In genomic region chr13:98925486-98926212, GRCm38 (mm10) we compare ENCODE assay signal across 8 mouse cellular contexts. TPM values are rescaled to one million over a fixed set of nuclear protein-coding genes. Genes with fewer than 3 reads are reported as not detected.
DNase-seq lines count a peak whose midpoint lies in the region; ATAC-seq and TF ChIP-seq lines count a peak whose summit lies in the region.

No protein-coding gene starts in this region.

- peak; percentile 59 to 74 for DNase-seq in CD8-positive naive resting alpha-beta T cell, adult 2 months (ENCODE audit: low read depth in 2 of 2, low spot score in 2 of 2)
- peak; percentile 77 for DNase-seq in adrenal gland, adult 2 months
- peak; percentile 68 for DNase-seq in kidney, postnatal 10 days
- DNase-seq in liver, postnatal 0 days: peak; percentile 62
- DNase-seq in neural tube, embryonic 10.5 days (ENCODE audit: extremely low spot score, low spot score): peak; percentile 79
- DNase-seq in stomach, postnatal 0 days (ENCODE audit: low spot score): peak; percentile 63

- H3K9ac ChIP-seq in heart, embryonic 15.5 days: peak overlapping the region; percentile 100
- H3K9ac ChIP-seq in liver, postnatal 0 days (replicated peaks): peak overlapping the region; percentile 93
- H3K9ac ChIP-seq in stomach, postnatal 0 days (ENCODE audit: low read length): peak overlapping the region; percentile 100

- under 1% methylated on average over 66 of the region's 66 CpGs for WGBS in heart, embryonic 15.5 days
- WGBS in liver, postnatal 0 days (ENCODE audit: insufficient replicate concordance): 2% methylated on average over 64 of the region's 66 CpGs
- under 1% methylated on average over 65 of the region's 66 CpGs for WGBS in stomach, postnatal 0 days

- no peaks in the 10 kb centered on the region for H3K27me3 ChIP-seq in heart, embryonic 15.5 days
- H3K27me3 ChIP-seq in liver, postnatal 0 days (ENCODE audit: insufficient read depth, low read length): no peaks in the 10 kb centered on the region
- H3K27me3 ChIP-seq in stomach, postnatal 0 days (ENCODE audit: control insufficient read depth, insufficient read depth, low read length): no peaks in the 10 kb centered on the region

- peak; percentile 60 for ATAC-seq in erythroid progenitor cell, adult 5-6 weeks (replicated peaks; ENCODE audit: low FRiP score, poor library complexity, severe bottlenecking)
- ATAC-seq in heart, embryonic 15.5 days (replicated peaks; ENCODE audit: insufficient number of reproducible peaks, insufficient read depth, low FRiP score, low read depth): peak; percentile 76
- peak; percentile 64 for ATAC-seq in liver, postnatal 0 days
- peak; percentile 61 for ATAC-seq in stomach, postnatal 0 days (ENCODE audit: low FRiP score, low TSS enrichment)

- peak overlapping the region; percentile 74 for H3K4me2 ChIP-seq in heart, embryonic 15.5 days
- peak overlapping the region; percentile 77 for H3K4me2 ChIP-seq in liver, postnatal 0 days (ENCODE audit: low read depth, low read length)
- H3K4me2 ChIP-seq in stomach, postnatal 0 days (replicated peaks; ENCODE audit: low read depth): peak overlapping the region; percentile 78

- H3K4me3 ChIP-seq in heart, embryonic 15.5 days: peak overlapping the region; percentile 99
- peak overlapping the region; percentile 90 for H3K4me3 ChIP-seq in liver, postnatal 0 days (ENCODE audit: low read depth, low read length)
- peak overlapping the region; percentile 100 for H3K4me3 ChIP-seq in stomach, postnatal 0 days (ENCODE audit: low read depth, low read length)

- 0 out of 2 replicates have a peak, but pooled peaks have one; percentile 18 for TF ChIP-seq CTCF in liver, postnatal 0 days (IDR thresholded peaks at IDR 0.05; ENCODE audit: low read depth)
- peak; percentile 37; the same call in 1 of the 2 replicates for TF ChIP-seq CTCF in stomach, postnatal 0 days (IDR thresholded peaks at IDR 0.05; ENCODE audit: low read depth)

- TF ChIP-seq EP300 in liver, postnatal 0 days (IDR thresholded peaks at IDR 0.05; ENCODE audit: low read depth): no peak
- TF ChIP-seq EP300 in stomach, postnatal 0 days (optimal IDR thresholded peaks at IDR 0.05): peak; percentile 37

- H3K4me1 ChIP-seq in heart, embryonic 15.5 days (replicated peaks): peaks cover 21% of the 10 kb centered on the region
- peaks cover 15% of the 10 kb centered on the region for H3K4me1 ChIP-seq in liver, postnatal 0 days (ENCODE audit: insufficient read depth)
- no peaks in the 10 kb centered on the region for H3K4me1 ChIP-seq in stomach, postnatal 0 days (replicated peaks; ENCODE audit: control insufficient read depth, insufficient read depth)

- H3K9me3 ChIP-seq in heart, embryonic 15.5 days (replicated peaks): no peaks in the 10 kb centered on the region
- H3K9me3 ChIP-seq in liver, postnatal 0 days (ENCODE audit: low read length): no peaks in the 10 kb centered on the region
- no peaks in the 10 kb centered on the region for H3K9me3 ChIP-seq in stomach, postnatal 0 days (ENCODE audit: control insufficient read depth, low read length)

- H3K27ac ChIP-seq in heart, embryonic 15.5 days: peak overlapping the region; percentile 98
- peak overlapping the region; percentile 95 for H3K27ac ChIP-seq in liver, postnatal 0 days (ENCODE audit: low read depth)
- H3K27ac ChIP-seq in stomach, postnatal 0 days (replicated peaks): peak overlapping the region; percentile 100

- peaks cover 12% of the 10 kb centered on the region for H3K36me3 ChIP-seq in heart, embryonic 15.5 days
- no peaks in the 10 kb centered on the region; the same call in 1 of the 2 replicates for H3K36me3 ChIP-seq in liver, postnatal 0 days (replicated peaks; ENCODE audit: insufficient read depth, low read length)
- H3K36me3 ChIP-seq in stomach, postnatal 0 days (ENCODE audit: control insufficient read depth, insufficient read depth, low read length): no peaks in the 10 kb centered on the region

RNA-seq across cellular contexts. Expression of gene Tnpo1, which starts 0.5 kb away (rescaled TPM):
- total RNA-seq in adrenal gland, adult 2 months (2021): 100 to 1,000 TPM; 126 to 127 TPM
- polyA plus RNA-seq in adrenal gland, adult 2 months (2012; rRNA removed): 7.4 and 9.6 TPM in 2 replicates
- total RNA-seq in erythroid progenitor cell, adult 5-6 weeks (2015; ENCODE audit: low replicate concordance): 45.3 and 46.9 TPM in 2 replicates
- 33.6 and 38.2 TPM in 2 replicates for total RNA-seq in erythroid progenitor cell, adult 5-6 weeks (2017; ENCODE audit: low replicate concordance)
- 36.4 and 43.4 TPM in 2 replicates for polyA plus RNA-seq in heart, embryonic 15.5 days (2015; fragmentation: Nextera tagmentation; extraction: Ambion mirVana)
- 9.6 and 14.0 TPM in 2 replicates for polyA plus RNA-seq in liver, postnatal 0 days (2015; fragmentation: Nextera tagmentation; extraction: Ambion mirVana)
- polyA plus RNA-seq in stomach, postnatal 0 days (2015; fragmentation: Nextera tagmentation; extraction: Ambion mirVana): 17.1 and 20.7 TPM in 2 replicates

RNA-seq across cellular contexts. Expression of gene 1700024P04Rik, which starts 58.7 kb away (rescaled TPM):
- total RNA-seq in adrenal gland, adult 2 months (2021): not detected
- polyA plus RNA-seq in adrenal gland, adult 2 months (2012; rRNA removed): not detected in 2 replicates
- total RNA-seq in erythroid progenitor cell, adult 5-6 weeks (2015; ENCODE audit: low replicate concordance): not detected in 2 replicates
- not detected in 2 replicates for total RNA-seq in erythroid progenitor cell, adult 5-6 weeks (2017; ENCODE audit: low replicate concordance)
- polyA plus RNA-seq in heart, embryonic 15.5 days (2015; fragmentation: Nextera tagmentation; extraction: Ambion mirVana): not detected in 2 replicates
- not detected in 2 replicates for polyA plus RNA-seq in liver, postnatal 0 days (2015; fragmentation: Nextera tagmentation; extraction: Ambion mirVana)
- not detected in 2 replicates for polyA plus RNA-seq in stomach, postnatal 0 days (2015; fragmentation: Nextera tagmentation; extraction: Ambion mirVana)

Comparison
In these comparisons a context has a peak if more than half of its experiments do, and no peak if none do; other contexts are left out.
1. Peak in every context shown above with its lines: DNase-seq, ATAC-seq, H3K4me3 ChIP-seq and H3K27ac ChIP-seq.